Mouse (Mus musculus) neural tube, embryonic 14.5 days (tissue): ENCODE results near the gene Polr2h. TPM values are rescaled to one million over a fixed set of nuclear protein-coding genes. Genes with fewer than 3 reads are reported as not detected.

Source experiments
- ATAC-seq: fragments of 200-750 bp; cut with Nextera tagmentation; 2 replicates; pipeline ENCODE4 v1.8.0; 2017; ENCODE audit warnings: low read depth, mild to moderate bottlenecking, moderate TSS enrichment, moderate library complexity
- H3K27ac ChIP-seq: fragments of 300-500 bp; sonication (generic); 2 replicates; pipeline ENCODE4 v1.5.1; 2014; ENCODE audit warnings: low read depth, mild to moderate bottlenecking, control low read depth, low read length, moderate library complexity, mixed read lengths
- H3K27me3 ChIP-seq: fragments of 300-500 bp; sonication (generic); 2 replicates; pipeline ENCODE4 v1.6.1; 2014; ENCODE audit warnings: low read length; ENCODE audit not compliant: control insufficient read depth, insufficient read depth
- H3K36me3 ChIP-seq: fragments of 300-500 bp; sonication (generic); 2 replicates; pipeline ENCODE4 v1.6.1; 2014; ENCODE audit warnings: low read length, mixed read lengths; ENCODE audit not compliant: control insufficient read depth, insufficient read depth
- H3K4me1 ChIP-seq: fragments of 300-500 bp; sonication (generic); 2 replicates; pipeline ENCODE4 v1.6.1; 2014; ENCODE audit warnings: low read length; ENCODE audit not compliant: control insufficient read depth, insufficient read depth
- H3K4me2 ChIP-seq: fragments of 300-500 bp; sonication (generic); 2 replicates; pipeline ENCODE4 v1.6.1; 2014; ENCODE audit warnings: mild to moderate bottlenecking, low read depth, low read length, control low read depth
- H3K4me3 ChIP-seq: fragments of 300-500 bp; sonication (generic); 2 replicates; pipeline ENCODE4 v1.5.1; 2014; ENCODE audit warnings: low read depth, low read length, control low read depth, mixed read lengths
- H3K9ac ChIP-seq: fragments of 300-500 bp; sonication (generic); replicated peaks from 2 replicates; pipeline ENCODE4 v1.6.1; 2014; ENCODE audit warnings: low read depth, mild to moderate bottlenecking, control low read depth, low read length, mixed read lengths
- H3K9me3 ChIP-seq: fragments of 300-500 bp; sonication (generic); 2 replicates; pipeline ENCODE4 v1.6.1; 2016; ENCODE audit warnings: low read length; ENCODE audit not compliant: control insufficient read depth
- WGBS: fragments of 180-500 bp; shearing (Covaris S2); extraction: QIAGEN DNeasy Blood & Tissue Kit; methylation state at CpG from one replicate; pipeline ENCODE4 v1.1.7; 2014; 5-methylcytosine and 5-hydroxymethylcytosine counted together
- polyA plus RNA-seq: library from polyadenylated mRNA; unstranded; fragments of >200 nt; fragmentation: Nextera tagmentation; extraction: Ambion mirVana; gene quantifications from 2 replicates; pipeline ENCODE4 v1.2.1, GENCODE M21; 2014

The Polr2h gene
- polyA plus RNA-seq, 1 experiment from 2014 or later, result 100 TPM

GRCm38 (mm10) chr16:20705786-20706185 is 11.7 kb upstream of the Polr2h start:
- no peak for ATAC-seq
- Histone ChIP-seq H3K9ac (no peak overlapping the region), H3K27me3 (no peaks in the 10 kb centered on the region), H3K4me3 (no peak overlapping the region), H3K9me3 (no peaks in the 10 kb centered on the region), H3K36me3 (peaks cover 27% of the 10 kb centered on the region), H3K27ac (no peak overlapping the region), H3K4me1 (peaks cover 14% of the 10 kb centered on the region; the same call in 1 of the 2 replicates), H3K4me2 (no peak overlapping the region)
- WGBS, result 88% methylated on average over 3 of the region's 3 CpGs

DNA sequence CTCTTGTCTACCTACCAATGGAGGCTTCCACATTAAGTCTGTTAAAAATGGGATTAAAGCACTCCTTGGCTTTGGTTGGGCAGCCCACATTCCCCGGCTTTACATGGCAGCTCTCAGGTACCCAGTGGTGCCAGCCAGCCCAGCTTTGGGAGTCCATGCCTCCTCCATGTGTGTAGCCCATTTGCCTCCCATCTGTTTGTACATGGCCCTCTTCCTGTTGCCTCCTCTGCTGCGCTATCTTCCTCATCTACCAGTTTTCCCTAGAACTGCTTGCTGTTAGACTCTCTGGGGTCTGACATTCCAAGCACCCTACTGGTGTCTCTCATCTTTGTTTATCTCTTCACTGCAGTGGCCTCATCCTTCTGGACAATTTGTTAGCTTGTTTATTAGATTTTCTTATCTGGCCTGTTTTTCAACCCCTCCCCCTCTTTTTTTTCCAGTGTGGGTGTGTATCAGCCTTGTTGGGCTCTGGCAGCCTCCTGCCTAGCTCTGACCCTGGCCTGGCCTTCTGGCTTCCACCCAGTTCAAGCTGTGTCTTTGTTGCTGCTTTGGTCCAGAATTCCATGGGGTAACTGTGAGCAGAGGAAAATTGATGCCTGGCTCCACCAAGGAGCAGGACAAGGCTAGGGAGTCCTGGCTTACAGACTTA is 10.9 kb upstream of the Polr2h start:
- H3K27ac ChIP-seq, result no peak overlapping the region
- peaks cover 30% of the 10 kb centered on the region for H3K36me3 ChIP-seq
- WGBS, result 90% methylated on average over 2 of the region's 2 CpGs
- no peak overlapping the region for H3K4me3 ChIP-seq
- no peak overlapping the region for H3K9ac ChIP-seq
- no peak for ATAC-seq
- peaks cover 12% of the 10 kb centered on the region; the same call in 1 of the 2 replicates for H3K4me1 ChIP-seq
- H3K4me2 ChIP-seq, result no peak overlapping the region
- no peaks in the 10 kb centered on the region for H3K27me3 ChIP-seq
- no peaks in the 10 kb centered on the region for H3K9me3 ChIP-seq

GRCm38 (mm10) chr16:20708220-20708938 is 9.1 kb upstream of the Polr2h start:
- Histone ChIP-seq H3K27ac (no peak overlapping the region), H3K9ac (no peak overlapping the region), H3K36me3 (peaks cover 34% of the 10 kb centered on the region), H3K4me3 (no peak overlapping the region), H3K4me1 (peaks cover under 1% of the 10 kb centered on the region; the same call in 1 of the 2 replicates), H3K27me3 (no peaks in the 10 kb centered on the region), H3K4me2 (no peak overlapping the region), H3K9me3 (no peaks in the 10 kb centered on the region)
- ATAC-seq, result peak; percentile 2; the same call in 1 of the 2 replicates
- 93% methylated on average over 21 of the region's 21 CpGs for WGBS

- peaks cover 9% of the 10 kb centered on the region for H3K4me1 ChIP-seq
- H3K36me3 ChIP-seq, result peaks cover 34% of the 10 kb centered on the region
- whole genome bisulfite sequencing, result 69% methylated on average over 19 of the region's 19 CpGs
- H3K27ac ChIP-seq, result no peak overlapping the region
- no peak overlapping the region for H3K4me2 ChIP-seq
- ATAC-seq, result peak; percentile 58; the same call in 1 of the 2 replicates
- H3K9ac ChIP-seq, result no peak overlapping the region
- no peaks in the 10 kb centered on the region for H3K27me3 ChIP-seq
- H3K4me3 ChIP-seq, result no peak overlapping the region
- no peaks in the 10 kb centered on the region for H3K9me3 ChIP-seq
These were observed 8.3 kb upstream of the Polr2h start for GRCm38 (mm10) chr16:20708939-20709734.

DNA sequence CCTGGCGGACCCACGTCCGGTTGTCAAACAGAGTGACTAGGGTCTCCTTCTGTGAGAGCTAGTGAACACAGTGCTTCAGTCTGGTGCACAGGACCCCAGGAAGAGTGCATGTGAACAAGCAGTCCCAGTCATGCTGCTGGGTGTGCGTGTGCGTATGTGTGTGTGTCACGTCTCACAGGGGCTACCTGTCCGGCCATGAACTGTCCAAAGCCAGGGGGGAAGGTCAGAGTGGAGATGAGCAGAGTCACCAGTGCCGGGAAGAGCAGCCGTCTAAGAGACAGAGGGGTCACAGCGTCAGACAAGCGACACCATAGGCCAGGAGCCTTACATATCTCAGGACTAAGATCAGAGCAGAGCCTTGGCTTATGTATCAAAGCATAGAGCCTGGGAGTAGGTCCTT is 7.1 kb upstream of the Polr2h start:
- H3K9me3 ChIP-seq, result no peaks in the 10 kb centered on the region
- ATAC-seq, result no peak
- 94% methylated on average over 11 of the region's 11 CpGs for WGBS
- H3K4me3 ChIP-seq, result no peak overlapping the region
- H3K27ac ChIP-seq, result no peak overlapping the region
- H3K9ac ChIP-seq, result no peak overlapping the region
- peaks cover 29% of the 10 kb centered on the region for H3K36me3 ChIP-seq
- H3K4me2 ChIP-seq, result no peak overlapping the region
- H3K4me1 ChIP-seq, result peaks cover 21% of the 10 kb centered on the region
- H3K27me3 ChIP-seq, result no peaks in the 10 kb centered on the region

DNA sequence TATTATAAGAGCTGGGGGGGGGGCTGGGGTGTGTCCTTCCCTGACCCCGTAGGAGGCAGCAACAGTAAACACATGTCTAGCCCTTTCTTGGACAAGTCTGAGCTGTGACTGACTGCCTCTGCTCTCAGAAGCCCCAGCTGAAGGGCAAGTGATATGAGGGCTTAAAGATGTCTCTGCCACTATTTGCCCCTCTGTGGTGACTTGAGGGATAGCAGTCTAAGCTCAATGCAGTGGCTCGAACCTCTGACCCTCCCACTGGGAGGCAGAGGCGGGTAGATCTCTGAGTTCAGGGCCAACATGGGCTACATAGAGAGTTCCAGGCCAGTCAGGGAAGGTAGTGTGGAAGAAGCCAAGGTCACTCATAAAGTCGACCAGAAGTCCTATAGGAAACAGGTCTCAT is 6.7 kb upstream of the Polr2h start:
- H3K27ac ChIP-seq, result no peak overlapping the region
- H3K4me3 ChIP-seq, result no peak overlapping the region
- peaks cover 24% of the 10 kb centered on the region for H3K4me1 ChIP-seq
- no peaks in the 10 kb centered on the region for H3K9me3 ChIP-seq
- no peak for ATAC-seq
- no peaks in the 10 kb centered on the region for H3K27me3 ChIP-seq
- peaks cover 29% of the 10 kb centered on the region for H3K36me3 ChIP-seq
- no peak overlapping the region for H3K9ac ChIP-seq
- 91% methylated on average over 4 of the region's 4 CpGs for WGBS
- no peak overlapping the region for H3K4me2 ChIP-seq

GRCm38 (mm10) chr16:20712190-20712589 is 5.3 kb upstream of the Polr2h start:
- Histone ChIP-seq H3K27me3 (no peaks in the 10 kb centered on the region), H3K4me3 (no peak overlapping the region)
- no peak for ATAC-seq

GRCm38 (mm10) chr16:20712889-20713288 is 4.6 kb upstream of the Polr2h start:
- Histone ChIP-seq H3K9me3 (no peaks in the 10 kb centered on the region), H3K9ac (no peak overlapping the region), H3K27me3 (no peaks in the 10 kb centered on the region), H3K4me3 (no peak overlapping the region), H3K4me1 (peaks cover 27% of the 10 kb centered on the region), H3K36me3 (peaks cover 20% of the 10 kb centered on the region), H3K27ac (no peak overlapping the region), H3K4me2 (no peak overlapping the region)
- 92% methylated on average over 7 of the region's 7 CpGs for WGBS
- no peak for ATAC-seq

More at GRCm38 (mm10) chr16:20712190-20712589, 5.3 kb upstream of the Polr2h start:
- H3K9ac ChIP-seq, result no peak overlapping the region
- H3K36me3 ChIP-seq, result peaks cover 24% of the 10 kb centered on the region
- 80% methylated on average over 9 of the region's 9 CpGs for WGBS
- peaks cover 26% of the 10 kb centered on the region for H3K4me1 ChIP-seq
- no peak overlapping the region for H3K4me2 ChIP-seq
- no peaks in the 10 kb centered on the region for H3K9me3 ChIP-seq
- no peak overlapping the region for H3K27ac ChIP-seq
